Mouse (Mus musculus) hindbrain, embryonic 12.5 days (tissue): Measurements from ENCODE around the gene Med13l. TPM values are rescaled to one million over a fixed set of nuclear protein-coding genes. Genes with fewer than 3 reads are reported as not detected.

ENCODE experiments used
- ATAC-seq: fragments of 200-750 bp; cut with Nextera tagmentation; 2 replicates; pipeline ENCODE4 v1.8.0; 2017; ENCODE audit warnings: moderate TSS enrichment; ENCODE audit not compliant: low FRiP score
- H3K27ac ChIP-seq: fragments of 300-500 bp; sonication (generic); 2 replicates; pipeline ENCODE4 v1.5.1; 2016; ENCODE audit warnings: mild to moderate bottlenecking
- H3K27me3 ChIP-seq: fragments of 300-500 bp; sonication (generic); 2 replicates; pipeline ENCODE4 v1.6.1; 2016; ENCODE audit warnings: mild to moderate bottlenecking
- H3K36me3 ChIP-seq: fragments of 300-500 bp; sonication (generic); 2 replicates; pipeline ENCODE4 v1.6.1; 2016; ENCODE audit warnings: mild to moderate bottlenecking
- H3K4me1 ChIP-seq: fragments of 300-500 bp; sonication (generic); 2 replicates; pipeline ENCODE4 v1.6.1; 2016
- H3K4me2 ChIP-seq: fragments of 300-500 bp; sonication (generic); replicated peaks from 2 replicates; pipeline ENCODE4 v1.6.1; 2016; ENCODE audit warnings: mild to moderate bottlenecking
- H3K4me3 ChIP-seq: fragments of 300-500 bp; sonication (generic); 2 replicates; pipeline ENCODE4 v1.5.1; 2016; ENCODE audit warnings: mild to moderate bottlenecking
- H3K9ac ChIP-seq: fragments of 300-500 bp; sonication (generic); 2 replicates; pipeline ENCODE4 v1.6.1; 2016; ENCODE audit warnings: mild to moderate bottlenecking, moderate library complexity
- H3K9me3 ChIP-seq: fragments of 300-500 bp; sonication (generic); replicated peaks from 2 replicates; pipeline ENCODE4 v1.6.1; 2016; ENCODE audit warnings: mild to moderate bottlenecking
- WGBS: fragments of 180-500 bp; shearing (Covaris S2); methylation state at CpG from one replicate; pipeline ENCODE4 v1.1.7; 2016; 5-methylcytosine and 5-hydroxymethylcytosine counted together
- polyA plus RNA-seq: library from polyadenylated mRNA; unstranded; fragments of >200 nt; fragmentation: Nextera tagmentation; extraction: Ambion mirVana; gene quantifications from 2 replicates; pipeline ENCODE4 v1.2.1, GENCODE M21; 2016

Med13l gene
- polyA plus RNA-seq, 1 experiment from 2014 or later: 18.7 TPM

GRCm38 (mm10) chr5:118526504-118526903, 34.0 kb upstream of the Med13l start:
- Histone ChIP-seq H3K9ac (no peak overlapping the region), H3K4me2 (no peak overlapping the region), H3K4me1 (peaks cover 12% of the 10 kb centered on the region), H3K36me3 (no peaks in the 10 kb centered on the region), H3K4me3 (no peak overlapping the region), H3K27ac (no peak overlapping the region), H3K27me3 (no peaks in the 10 kb centered on the region; the same call in none of the 2 replicates), H3K9me3 (no peaks in the 10 kb centered on the region)
- ATAC-seq: no peak
- WGBS: 78% methylated on average over 13 of the region's 13 CpGs

GRCm38 (mm10) chr5:118529241-118529640, 31.2 kb upstream of the Med13l start:
- H3K4me1 ChIP-seq: peaks cover 20% of the 10 kb centered on the region
- WGBS: 7% methylated on average over 7 of the region's 7 CpGs
- H3K36me3 ChIP-seq: no peaks in the 10 kb centered on the region
- no peaks in the 10 kb centered on the region; the same call in 1 of the 2 replicates for H3K27me3 ChIP-seq
- no peak for ATAC-seq
- no peak overlapping the region for H3K9ac ChIP-seq
- H3K9me3 ChIP-seq: no peaks in the 10 kb centered on the region
- peak overlapping the region; percentile 17; the same call in 1 of the 2 replicates for H3K4me2 ChIP-seq
- no peak overlapping the region for H3K27ac ChIP-seq
- H3K4me3 ChIP-seq: no peak overlapping the region

- Histone ChIP-seq H3K27ac (peak overlapping the region; percentile 12; the same call in 1 of the 2 replicates), H3K4me1 (peaks cover 26% of the 10 kb centered on the region), H3K9me3 (no peaks in the 10 kb centered on the region), H3K36me3 (no peaks in the 10 kb centered on the region), H3K4me2 (peak overlapping the region; percentile 19), H3K4me3 (no peak overlapping the region), H3K27me3 (no peaks in the 10 kb centered on the region; the same call in 1 of the 2 replicates), H3K9ac (no peak overlapping the region)
- ATAC-seq: no peak
- 8% methylated on average over 13 of the region's 13 CpGs for WGBS
Observed at GRCm38 (mm10) chr5:118532125-118532524, 28.4 kb upstream of the Med13l start.

- Histone ChIP-seq H3K27ac (no peak overlapping the region), H3K4me1 (peaks cover 26% of the 10 kb centered on the region), H3K9ac (no peak overlapping the region), H3K27me3 (no peaks in the 10 kb centered on the region; the same call in 1 of the 2 replicates), H3K4me2 (peak overlapping the region; percentile 19; the same call in 1 of the 2 replicates), H3K4me3 (no peak overlapping the region), H3K9me3 (no peaks in the 10 kb centered on the region), H3K36me3 (no peaks in the 10 kb centered on the region)
- no peak for ATAC-seq
- WGBS: 42% methylated on average over 15 of the region's 15 CpGs
Observed at GRCm38 (mm10) chr5:118532659-118533058, 27.8 kb upstream of the Med13l start.

GRCm38 (mm10) chr5:118534407-118534921, 26.0 kb upstream of the Med13l start:
- no peak for ATAC-seq
- WGBS: 76% methylated on average over 9 of the region's 9 CpGs
- Histone ChIP-seq H3K27ac (no peak overlapping the region), H3K4me1 (peaks cover 16% of the 10 kb centered on the region), H3K9ac (no peak overlapping the region), H3K4me3 (no peak overlapping the region), H3K36me3 (no peaks in the 10 kb centered on the region), H3K4me2 (no peak overlapping the region), H3K27me3 (no peaks in the 10 kb centered on the region; the same call in 1 of the 2 replicates), H3K9me3 (no peaks in the 10 kb centered on the region)

GRCm38 (mm10) chr5:118535130-118535529, 25.3 kb upstream of the Med13l start:
- Histone ChIP-seq H3K9ac (no peak overlapping the region), H3K36me3 (no peaks in the 10 kb centered on the region), H3K27ac (no peak overlapping the region), H3K27me3 (no peaks in the 10 kb centered on the region; the same call in 1 of the 2 replicates), H3K4me3 (no peak overlapping the region), H3K9me3 (no peaks in the 10 kb centered on the region), H3K4me2 (no peak overlapping the region), H3K4me1 (peaks cover 15% of the 10 kb centered on the region)
- ATAC-seq: no peak
- 52% methylated on average over 8 of the region's 8 CpGs for WGBS

- no peak overlapping the region for H3K27ac ChIP-seq
- 27% methylated on average over 5 of the region's 5 CpGs for WGBS
- H3K36me3 ChIP-seq: no peaks in the 10 kb centered on the region
- H3K4me3 ChIP-seq: no peak overlapping the region
- peaks cover 7% of the 10 kb centered on the region; the same call in 1 of the 2 replicates for H3K4me1 ChIP-seq
- H3K9ac ChIP-seq: no peak overlapping the region
- no peaks in the 10 kb centered on the region; the same call in 1 of the 2 replicates for H3K27me3 ChIP-seq
- ATAC-seq: no peak
- no peaks in the 10 kb centered on the region for H3K9me3 ChIP-seq
- no peak overlapping the region for H3K4me2 ChIP-seq
Observed at GRCm38 (mm10) chr5:118538487-118538886, 22.0 kb upstream of the Med13l start.

- no peaks in the 10 kb centered on the region for H3K27me3 ChIP-seq
- ATAC-seq: no peak
- H3K9ac ChIP-seq: no peak overlapping the region
- H3K4me2 ChIP-seq: no peak overlapping the region
- 90% methylated on average over 2 of the region's 2 CpGs for WGBS
- no peaks in the 10 kb centered on the region for H3K9me3 ChIP-seq
- no peak overlapping the region for H3K4me3 ChIP-seq
- H3K4me1 ChIP-seq: no peaks in the 10 kb centered on the region
- no peak overlapping the region for H3K27ac ChIP-seq
- H3K36me3 ChIP-seq: no peaks in the 10 kb centered on the region
Observed at GRCm38 (mm10) chr5:118543816-118544215, 16.7 kb upstream of the Med13l start.

GRCm38 (mm10) chr5:118550493-118550892, 10.0 kb upstream of the Med13l start:
- no peaks in the 10 kb centered on the region for H3K27me3 ChIP-seq
- no peak overlapping the region for H3K4me3 ChIP-seq
- H3K4me2 ChIP-seq: no peak overlapping the region
- H3K4me1 ChIP-seq: no peaks in the 10 kb centered on the region
- no peak overlapping the region for H3K9ac ChIP-seq
- no peak overlapping the region for H3K27ac ChIP-seq
- ATAC-seq: no peak
- H3K36me3 ChIP-seq: no peaks in the 10 kb centered on the region
- no peaks in the 10 kb centered on the region for H3K9me3 ChIP-seq
- WGBS: 71% methylated on average over 5 of the region's 5 CpGs

- no peak overlapping the region for H3K4me2 ChIP-seq
- no peaks in the 10 kb centered on the region for H3K9me3 ChIP-seq
- no peak overlapping the region for H3K4me3 ChIP-seq
- H3K9ac ChIP-seq: no peak overlapping the region
- no peaks in the 10 kb centered on the region for H3K4me1 ChIP-seq
- H3K36me3 ChIP-seq: no peaks in the 10 kb centered on the region
- H3K27ac ChIP-seq: no peak overlapping the region
- no peak for ATAC-seq
- H3K27me3 ChIP-seq: peaks cover 7% of the 10 kb centered on the region
Observed at GRCm38 (mm10) chr5:118553290-118553689, 7.2 kb upstream of the Med13l start.

- Histone ChIP-seq H3K36me3 (no peaks in the 10 kb centered on the region), H3K27me3 (peaks cover 7% of the 10 kb centered on the region), H3K9ac (no peak overlapping the region), H3K27ac (no peak overlapping the region), H3K9me3 (no peaks in the 10 kb centered on the region), H3K4me1 (peaks cover 5% of the 10 kb centered on the region; the same call in 1 of the 2 replicates), H3K4me2 (no peak overlapping the region), H3K4me3 (no peak overlapping the region)
- ATAC-seq: no peak
- WGBS: 91% methylated on average over 4 of the region's 4 CpGs
Observed at GRCm38 (mm10) chr5:118555305-118555704, 5.2 kb upstream of the Med13l start.

GRCm38 (mm10) chr5:118556387-118556937, 4.0 kb upstream of the Med13l start:
- WGBS: 36% methylated on average over 12 of the region's 12 CpGs
- peaks cover 7% of the 10 kb centered on the region for H3K27me3 ChIP-seq
- no peaks in the 10 kb centered on the region for H3K36me3 ChIP-seq
- no peak for ATAC-seq
- H3K4me3 ChIP-seq: no peak overlapping the region
- H3K27ac ChIP-seq: no peak overlapping the region
- H3K9me3 ChIP-seq: no peaks in the 10 kb centered on the region
- no peak overlapping the region for H3K9ac ChIP-seq
- H3K4me1 ChIP-seq: peaks cover 5% of the 10 kb centered on the region; the same call in 1 of the 2 replicates
- no peak overlapping the region for H3K4me2 ChIP-seq

- H3K9me3 ChIP-seq: no peaks in the 10 kb centered on the region
- no peaks in the 10 kb centered on the region for H3K36me3 ChIP-seq
- H3K27me3 ChIP-seq: peaks cover 7% of the 10 kb centered on the region
- H3K9ac ChIP-seq: no peak overlapping the region
- H3K4me3 ChIP-seq: no peak overlapping the region
- no peak overlapping the region for H3K4me2 ChIP-seq
- no peak overlapping the region for H3K27ac ChIP-seq
- 84% methylated on average over 6 of the region's 6 CpGs for WGBS
- H3K4me1 ChIP-seq: peaks cover 24% of the 10 kb centered on the region
- ATAC-seq: no peak
Observed at GRCm38 (mm10) chr5:118558841-118559240, 1.6 kb upstream of the Med13l start.
